In genomic region chr2:37819526-37820152, GRCm38 (mm10) we compare ENCODE assay signal across 14 mouse cellular contexts. TPM values are rescaled to one million over a fixed set of nuclear protein-coding genes. Genes with fewer than 3 reads are reported as not detected.
DNase-seq lines count a peak whose midpoint lies in the region; ATAC-seq and TF ChIP-seq lines count a peak whose summit lies in the region.
"Had no signal": no experiment of that assay in that cellular context is flagged by ENCODE, and none has a peak within 500 bp of the region (broad histone marks: within the 10 kb centered on the region; RNA-seq: fewer than 3 reads in every experiment).

No protein-coding gene starts in this region.

- 0 out of 2 replicates have a peak overlapping the region, but pooled peaks have one; percentile 4 for H3K9ac ChIP-seq in forebrain, embryonic 16.5 days (replicated peaks; ENCODE audit: low read depth, low read length)
- H3K9ac ChIP-seq in midbrain, embryonic 15.5 days, result no peak overlapping the region
- H3K9ac ChIP-seq: heart, embryonic 13.5 days; liver, embryonic 12.5 days had no signal

- WGBS in forebrain, embryonic 16.5 days, result 28% methylated on average over 4 of the region's 4 CpGs
- 39% methylated on average over 4 of the region's 4 CpGs for WGBS in midbrain, embryonic 15.5 days

- TF ChIP-seq CTCF in gastrocnemius, adult 2 months (IDR thresholded peaks at IDR 0.05), result no peak

- peak overlapping the region; percentile 54; the same call in 1 of the 2 replicates for H3K27ac ChIP-seq in gastrocnemius, adult 2 months
- H3K27ac ChIP-seq in forebrain, embryonic 16.5 days (ENCODE audit: low read length), result peak overlapping the region; percentile 45
- peak overlapping the region; percentile 77 for H3K27ac ChIP-seq in midbrain, embryonic 15.5 days
- H3K27ac ChIP-seq: heart, embryonic 13.5 days; liver, embryonic 12.5 days had no signal

- ATAC-seq in forebrain, embryonic 16.5 days, result no peak
- no peak for ATAC-seq in midbrain, embryonic 15.5 days (replicated peaks)
- ATAC-seq: liver, embryonic 12.5 days; lung, postnatal 0 days had no signal

- H3K4me2 ChIP-seq in forebrain, embryonic 16.5 days (ENCODE audit: low read length), result no peak overlapping the region
- H3K4me2 ChIP-seq in midbrain, embryonic 15.5 days, result no peak overlapping the region; the same call in 1 of the 2 replicates
- H3K4me2 ChIP-seq: heart, embryonic 13.5 days; liver, embryonic 12.5 days had no signal

- H3K27me3 ChIP-seq in forebrain, embryonic 16.5 days (replicated peaks; ENCODE audit: control insufficient read depth, insufficient read depth, low read length), result no peaks in the 10 kb centered on the region
- H3K27me3 ChIP-seq in midbrain, embryonic 15.5 days (replicated peaks), result no peaks in the 10 kb centered on the region
- H3K27me3 ChIP-seq: heart, embryonic 13.5 days; liver, embryonic 12.5 days had no signal

- H3K36me3 ChIP-seq in forebrain, embryonic 16.5 days (ENCODE audit: control insufficient read depth, insufficient read depth), result no peaks in the 10 kb centered on the region
- no peaks in the 10 kb centered on the region for H3K36me3 ChIP-seq in midbrain, embryonic 15.5 days (replicated peaks)
- H3K36me3 ChIP-seq: heart, embryonic 13.5 days had no signal

- intact Hi-C loops in gastrocnemius, adult 2 months (cut with DNase I), result no loop called here
- intact Hi-C loops in gastrocnemius, postnatal 36 days (cut with DNase I), result loop anchor here (5.0 kb wide), 1 partner anchor 558 kb away; no protein-coding TSS in a partner anchor

- no peak for DNase-seq in gastrocnemius, adult 2 months
- DNase-seq in gastrocnemius, postnatal 36 days, result no peak
- peak; percentile 7 for DNase-seq in MN1 (ENCODE audit: low spot score)
- DNase-seq in adrenal gland, adult (ENCODE audit: inconsistent age in 2 of 2, low spot score in 1 of 2), result no peak
- DNase-seq in adrenal gland, postnatal 10 days, result no peak
- no peak for DNase-seq in cerebellum, adult 9-11 months
- DNase-seq: adrenal gland, postnatal 25 days; cerebellum, adult 11 months had no signal

- peaks cover 32% of the 10 kb centered on the region for H3K4me1 ChIP-seq in forebrain, embryonic 16.5 days (replicated peaks; ENCODE audit: control insufficient read depth, insufficient read depth, low read length)
- peaks cover 35% of the 10 kb centered on the region for H3K4me1 ChIP-seq in midbrain, embryonic 15.5 days

- H3K9me3 ChIP-seq in forebrain, embryonic 16.5 days (ENCODE audit: control insufficient read depth, low read length), result no peaks in the 10 kb centered on the region
- H3K9me3 ChIP-seq in midbrain, embryonic 15.5 days, result no peaks in the 10 kb centered on the region
- H3K9me3 ChIP-seq: heart, embryonic 13.5 days; liver, embryonic 12.5 days had no signal

- H3K4me3 ChIP-seq in gastrocnemius, adult 2 months, result no peak overlapping the region
- H3K4me3 ChIP-seq in forebrain, embryonic 16.5 days (replicated peaks; ENCODE audit: low read length), result no peak overlapping the region
- no peak overlapping the region for H3K4me3 ChIP-seq in midbrain, embryonic 15.5 days
- H3K4me3 ChIP-seq: heart, embryonic 13.5 days; liver, embryonic 12.5 days had no signal

RNA-seq across cellular contexts. Expression of gene Crb2, which starts 43.6 kb away (rescaled TPM):
- not detected for total RNA-seq in gastrocnemius, adult 2 months (2021)
- total RNA-seq in gastrocnemius, postnatal 36 days (2021), result under 1 TPM; 0.07 to 0.28 TPM
- 5.0 and 5.7 TPM in 2 replicates for polyA plus RNA-seq in forebrain, embryonic 16.5 days (2015; fragmentation: Nextera tagmentation; extraction: Ambion mirVana)
- 5.6 and 6.4 TPM in 2 replicates for polyA plus RNA-seq in midbrain, embryonic 15.5 days (2015; fragmentation: Nextera tagmentation; extraction: Ambion mirVana)
- under 1 TPM; 0.66 to 0.76 TPM for total RNA-seq in adrenal gland, postnatal 10 days (2021)
- total RNA-seq: common myeloid progenitor, adult 5-6 weeks had no signal
